Mouse (Mus musculus) heart, adult 8-10 months (tissue): ENCODE results near the gene Gjd3. TPM values are rescaled to one million over a fixed set of nuclear protein-coding genes. Genes with fewer than 3 reads are reported as not detected.

Source experiments
- DNase-seq: peaks from one replicate; pipeline ENCODE4 v3.0.0; 2022; ENCODE audit warnings: low spot score
- total RNA-seq, 4 experiments: library from RNA; stranded (reverse); gene quantifications; 2 replicates each; pipeline ENCODE4 v1.2.4; 2022

Gene Gjd3
- total RNA-seq, 4 experiments from 2014 or later = 0.44 TPM; not detected in 3

DNA sequence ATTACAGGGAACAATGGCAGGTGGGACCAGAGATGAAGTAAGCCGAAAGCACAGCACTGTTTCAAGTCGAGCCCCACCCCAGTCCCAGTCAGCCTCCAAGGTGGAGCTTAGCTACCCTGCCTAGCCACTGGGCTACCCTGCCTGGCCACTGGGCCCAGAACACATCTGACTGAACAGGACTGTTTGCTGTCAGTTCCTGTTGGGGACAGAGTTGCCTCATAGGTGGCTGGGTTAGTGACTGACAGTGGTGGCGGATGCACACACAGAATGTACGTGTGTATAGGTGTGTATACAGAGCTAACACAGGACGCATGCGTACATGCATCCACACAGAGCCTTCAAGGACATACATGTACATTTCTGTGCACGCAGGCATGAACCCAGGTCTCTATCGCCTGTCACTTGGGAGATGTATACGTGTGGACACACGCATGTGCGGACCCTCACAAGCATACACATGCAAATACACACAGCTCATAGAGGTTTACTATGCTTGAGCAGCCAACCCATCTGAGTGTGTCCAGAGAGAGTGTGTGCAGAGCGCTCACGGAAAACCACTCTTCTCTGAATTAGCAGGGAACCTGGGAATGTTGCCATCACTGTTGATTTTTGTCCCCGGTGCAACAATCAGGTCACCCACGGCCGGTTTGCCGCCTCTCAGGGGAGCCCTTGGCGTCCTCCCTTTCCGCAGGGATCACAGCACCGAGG is 1.4 kb downstream of the Gjd3 start:
- DNase-seq = no peak

DNA sequence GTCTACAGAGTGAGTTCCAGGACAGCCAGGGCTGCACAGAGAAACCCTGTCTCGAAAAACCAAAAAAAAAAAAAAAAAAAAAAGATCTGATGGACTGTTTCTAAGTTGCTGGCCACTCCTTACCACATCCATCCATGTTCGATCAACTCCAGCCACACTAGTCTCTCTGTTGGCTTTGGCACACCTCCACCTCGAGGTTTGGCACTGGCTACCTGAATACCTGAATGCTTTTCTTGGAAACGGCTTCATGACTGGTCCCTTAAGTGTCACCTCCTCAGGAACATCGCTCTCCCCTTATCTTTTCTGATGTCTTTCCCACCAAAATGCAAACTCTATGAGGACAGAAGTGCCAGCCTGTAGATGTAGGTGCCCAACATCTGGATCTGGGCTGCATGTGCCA is 3.5 kb downstream of the Gjd3 start:
- DNase-seq = no peak

DNA sequence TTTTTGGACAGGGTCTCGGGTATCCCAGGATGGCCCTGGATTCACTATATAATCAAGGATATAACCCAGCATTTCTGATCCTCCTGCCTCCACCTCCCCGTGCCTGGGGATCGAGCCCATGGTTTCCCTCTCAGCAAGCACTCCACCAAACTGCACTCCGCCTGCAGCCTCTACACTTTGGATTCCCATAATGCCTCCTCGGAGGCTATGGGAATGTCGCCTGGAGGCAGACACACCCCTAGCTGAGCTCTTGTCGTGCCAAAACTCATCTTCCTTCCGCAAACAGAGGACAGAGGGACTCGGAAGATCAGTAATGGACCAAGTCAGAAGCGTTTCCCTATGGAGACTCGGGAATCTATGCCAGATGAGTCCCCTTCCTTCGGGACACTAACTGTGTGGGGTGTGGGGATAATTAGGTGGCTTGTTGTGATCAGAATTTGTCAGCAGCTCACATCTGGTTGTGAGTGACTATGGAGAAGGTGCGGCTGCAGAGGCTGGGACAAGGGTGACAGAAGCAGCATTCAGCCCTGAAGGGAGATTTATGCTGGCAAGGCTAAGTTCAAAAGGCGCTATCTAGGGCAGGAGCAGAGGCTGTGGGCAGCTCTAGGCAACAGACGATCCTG is 4.2 kb downstream of the Gjd3 start:
- no peak for DNase-seq

DNA sequence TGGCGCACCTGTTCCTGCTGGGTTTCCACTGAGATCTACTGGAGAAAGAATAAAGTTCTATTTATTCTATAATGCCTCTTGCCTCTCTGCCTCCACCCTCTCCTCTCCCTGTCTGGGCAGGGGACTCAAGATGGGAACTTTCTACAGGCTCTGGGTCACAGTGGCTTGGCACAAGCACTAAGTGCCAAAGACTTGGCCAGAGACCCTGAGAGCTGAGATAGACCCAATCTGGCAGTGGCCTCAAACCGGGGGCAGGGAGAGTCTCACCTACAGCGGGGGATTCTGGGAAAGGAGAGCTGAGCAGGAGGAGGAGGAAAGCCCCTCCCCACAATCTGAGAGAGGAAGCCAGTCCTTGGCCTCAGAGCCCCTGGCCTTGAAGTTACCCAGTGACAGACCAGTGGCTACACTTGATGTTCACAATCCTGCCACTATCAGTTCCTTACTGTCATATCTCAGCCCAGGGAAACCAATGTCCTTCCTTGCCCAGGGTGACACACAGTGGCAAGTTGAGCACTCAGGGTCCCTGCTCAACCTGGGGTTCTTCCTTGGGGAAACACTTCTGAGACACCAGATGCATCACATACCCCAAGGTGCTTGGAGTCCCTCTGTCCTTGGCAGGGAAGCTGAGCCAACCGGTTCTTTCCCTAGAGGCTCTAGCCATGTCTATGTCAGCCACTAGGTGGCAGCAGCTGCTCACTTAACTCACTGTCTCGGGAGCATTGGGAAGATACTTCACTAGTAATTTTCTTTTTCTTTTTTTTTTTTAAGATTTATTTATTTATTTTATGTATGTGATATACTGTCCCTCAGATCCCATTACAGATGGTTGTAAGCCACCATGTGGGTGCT is 7.7 kb downstream of the Gjd3 start:
- DNase-seq = no peak

DNA sequence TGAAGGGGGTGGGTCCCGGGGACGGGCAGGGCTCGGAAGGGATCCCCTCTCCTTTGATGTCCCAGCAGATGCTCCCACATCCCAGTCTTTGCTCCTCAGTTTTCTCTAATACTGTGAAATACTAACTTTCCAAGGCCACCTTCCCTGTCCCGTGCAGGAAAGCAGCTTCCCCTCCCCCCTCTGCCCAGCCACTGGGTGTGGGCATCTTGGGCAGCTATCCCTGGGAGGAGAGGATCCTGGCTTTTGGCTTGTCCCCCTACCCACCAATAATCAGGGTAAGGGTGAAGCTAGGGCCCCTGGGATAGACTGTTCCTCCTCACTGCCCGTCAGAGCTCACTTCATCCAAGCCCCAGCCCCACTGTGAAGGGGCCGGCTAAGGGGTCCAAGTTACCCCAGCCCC is 8.6 kb downstream of the Gjd3 start:
- DNase-seq = no peak

DNA sequence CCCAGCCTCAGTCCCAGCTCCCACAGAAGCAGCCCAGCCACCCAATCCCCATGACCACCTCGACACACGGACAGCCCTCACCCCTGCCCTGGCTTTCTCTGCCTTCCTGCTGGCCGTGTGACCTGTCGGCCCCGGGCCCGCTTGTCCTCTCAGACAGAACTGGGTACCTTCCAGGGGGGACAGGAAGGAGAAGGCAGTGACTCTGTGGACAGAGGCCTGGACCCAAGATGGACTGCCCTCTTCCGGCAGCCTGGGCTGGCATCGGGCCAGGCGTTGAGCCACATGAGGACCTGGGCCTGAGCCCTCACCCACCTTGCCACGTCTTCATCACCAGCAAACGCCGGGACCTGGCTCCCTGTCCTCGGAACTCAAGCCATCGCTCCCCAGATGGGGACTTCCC is 9.2 kb downstream of the Gjd3 start:
- no peak for DNase-seq

DNA sequence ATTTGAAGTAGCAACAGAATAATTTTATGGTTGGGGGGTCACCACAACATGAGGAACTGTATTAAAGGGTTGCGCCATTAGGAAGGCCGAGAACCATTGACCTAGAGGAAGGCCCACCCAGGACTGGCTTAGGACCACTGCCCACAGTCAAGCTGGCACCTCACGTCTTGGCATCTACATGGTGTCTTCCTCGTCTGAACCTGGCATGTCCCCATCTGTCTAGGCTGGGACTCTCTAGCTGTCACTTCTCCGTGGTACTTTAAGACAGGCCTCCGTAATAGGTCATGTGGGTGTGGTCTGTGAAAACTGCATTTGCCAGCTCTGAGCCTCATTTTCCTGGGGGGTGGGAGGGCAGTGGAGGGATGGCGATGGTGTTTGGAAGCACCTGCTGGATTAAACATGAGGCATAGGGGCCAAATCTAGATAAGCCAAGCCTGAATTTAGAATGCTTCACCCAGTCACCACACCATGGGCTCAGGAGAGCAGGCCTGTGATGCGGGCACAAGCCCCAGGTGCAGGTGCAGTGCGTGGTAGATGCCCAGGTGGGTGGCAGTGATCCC is 9.9 kb downstream of the Gjd3 start:
- DNase-seq = no peak

DNA sequence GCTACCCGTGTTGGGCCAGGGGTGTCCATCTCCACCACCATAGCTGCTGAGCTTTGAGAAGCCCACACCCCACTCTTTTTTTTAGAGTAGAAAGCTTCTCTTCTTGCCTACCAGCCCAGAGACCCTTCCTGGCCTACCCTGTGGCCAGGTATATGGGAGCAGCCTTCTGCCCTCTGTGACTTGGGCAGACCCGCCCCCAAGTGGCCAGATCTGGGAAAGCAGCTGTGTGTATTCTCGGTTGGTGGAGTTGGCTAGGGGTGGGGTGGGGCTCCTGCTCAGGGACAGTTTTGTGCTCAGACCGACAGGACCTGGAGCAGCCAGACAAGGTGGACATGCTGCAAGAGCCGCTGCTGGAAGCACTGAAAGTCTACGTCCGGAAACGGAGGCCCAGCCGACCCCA is 10.6 kb downstream of the Gjd3 start:
- DNase-seq = peak; percentile 86

DNA sequence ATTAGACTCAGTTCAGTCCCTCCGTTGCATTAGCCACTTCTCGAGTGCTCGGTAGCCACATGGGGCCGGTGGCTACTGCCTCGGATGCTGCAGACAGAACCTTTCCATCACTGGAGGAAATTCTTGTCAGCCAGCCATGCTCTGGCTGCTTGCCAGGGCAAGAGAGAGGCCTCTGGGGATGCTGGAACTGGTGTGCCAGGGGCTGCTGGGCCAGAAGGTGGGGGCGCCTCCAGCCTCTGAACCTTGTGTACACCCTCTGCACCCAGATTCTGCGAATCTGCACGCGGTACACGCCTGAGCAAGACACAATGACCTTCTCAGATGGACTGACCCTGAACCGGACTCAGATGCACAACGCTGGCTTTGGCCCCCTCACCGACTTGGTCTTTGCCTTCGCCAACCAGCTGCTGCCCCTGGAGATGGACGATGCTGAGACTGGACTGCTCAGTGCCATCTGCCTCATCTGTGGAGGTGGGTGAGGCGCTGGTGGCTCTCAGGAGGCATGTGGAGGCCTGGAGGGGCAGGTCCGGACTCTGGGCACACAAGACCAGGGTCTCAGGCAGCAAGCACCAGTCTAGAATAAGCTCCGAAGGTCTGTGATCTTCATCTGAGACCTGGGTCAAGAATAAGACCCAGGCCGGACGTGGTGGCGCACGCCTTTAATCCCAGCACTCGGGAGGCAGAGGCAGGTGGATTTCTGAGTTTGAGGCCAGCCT is 11.3 kb downstream of the Gjd3 start:
- no peak for DNase-seq

DNA sequence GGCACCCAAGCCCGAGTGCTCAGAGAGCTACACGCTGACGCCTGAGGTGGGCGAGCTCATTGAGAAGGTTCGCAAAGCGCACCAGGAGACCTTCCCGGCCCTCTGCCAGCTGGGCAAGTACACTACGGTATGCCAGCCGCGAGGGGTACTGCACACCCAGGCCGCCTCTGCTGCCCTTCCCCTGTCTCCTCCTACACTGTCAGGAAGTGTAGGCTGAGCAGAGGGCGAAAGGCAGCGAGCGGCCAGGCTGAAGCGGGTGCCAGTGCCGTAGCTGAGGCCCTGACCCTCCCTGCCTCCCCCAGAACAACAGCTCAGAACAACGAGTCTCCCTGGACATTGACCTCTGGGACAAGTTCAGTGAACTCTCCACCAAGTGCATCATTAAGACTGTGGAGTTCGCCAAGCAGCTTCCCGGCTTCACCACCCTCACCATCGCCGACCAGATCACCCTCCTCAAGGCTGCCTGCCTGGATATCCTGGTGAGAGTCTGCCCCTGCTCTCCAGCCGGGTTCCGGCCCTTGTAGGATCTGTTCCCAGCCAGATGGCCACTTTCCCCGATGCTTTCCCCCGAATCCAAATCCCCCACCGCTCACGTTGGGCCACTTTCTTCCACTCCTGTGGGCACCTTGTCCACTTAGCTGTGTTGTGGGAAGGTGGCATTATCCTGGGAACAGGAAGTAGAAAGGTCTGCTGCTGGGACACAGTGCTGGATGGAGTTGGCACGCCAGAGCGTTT is 12.5 kb downstream of the Gjd3 start:
- no peak for DNase-seq

DNA sequence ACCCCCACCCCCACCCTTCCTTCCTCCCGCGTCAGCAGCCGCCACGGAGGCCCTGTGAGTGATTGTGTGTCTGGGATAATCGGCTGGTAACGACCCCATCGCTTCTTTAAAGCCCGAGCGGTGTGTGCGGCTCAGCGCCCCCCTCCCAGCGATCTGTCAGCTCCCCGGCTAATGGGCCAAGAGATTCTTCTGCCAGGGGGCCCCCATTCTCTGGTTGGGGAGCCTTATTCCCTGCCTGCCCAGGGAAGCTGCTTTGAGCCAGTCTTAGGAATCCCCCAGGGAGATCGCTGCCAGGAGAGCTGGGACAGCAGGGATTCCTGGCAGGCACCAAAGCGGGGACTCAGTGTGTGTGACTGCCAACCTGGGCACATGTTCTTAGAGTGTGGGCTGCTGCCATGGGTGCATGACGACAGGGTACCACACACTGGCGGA is 13.3 kb downstream of the Gjd3 start:
- no peak for DNase-seq

DNA sequence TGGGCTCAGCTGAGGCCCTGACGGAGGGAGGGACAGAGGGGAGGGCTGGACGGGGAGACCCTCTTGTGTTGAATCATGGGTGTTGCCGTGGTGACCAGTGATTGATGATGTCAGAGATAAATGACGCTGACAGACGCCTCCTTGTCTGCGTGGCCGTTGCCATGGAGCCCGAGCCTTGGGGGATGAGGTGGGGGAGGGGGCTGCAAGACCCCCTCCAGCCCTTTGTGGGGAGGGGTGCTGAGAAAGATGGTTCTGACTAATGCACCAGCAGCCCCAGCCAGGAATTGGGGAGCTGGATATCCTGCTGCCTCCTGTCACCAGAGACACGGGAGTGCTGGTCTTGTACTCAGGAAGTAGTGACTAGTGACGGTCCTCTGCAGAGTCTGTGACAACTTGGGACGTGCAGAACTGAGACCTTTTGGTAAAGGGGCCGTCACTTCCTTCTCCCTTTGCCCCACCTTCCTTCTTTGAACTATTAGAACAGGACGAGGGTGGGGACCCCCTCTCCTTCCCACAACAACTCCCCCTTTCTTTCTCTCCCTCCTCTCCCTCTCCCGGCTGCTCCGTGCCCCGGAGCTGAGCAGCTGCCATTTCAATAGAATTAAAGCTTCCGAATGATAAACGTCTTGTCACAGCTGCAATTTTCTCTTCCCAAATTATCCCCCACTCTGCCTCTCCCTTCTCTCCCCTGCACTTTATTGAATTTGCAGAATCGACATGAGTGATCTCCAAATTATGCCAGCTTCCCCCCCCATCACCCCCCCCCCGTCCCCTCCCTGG is 13.9 kb downstream of the Gjd3 start:
- no peak for DNase-seq

DNA sequence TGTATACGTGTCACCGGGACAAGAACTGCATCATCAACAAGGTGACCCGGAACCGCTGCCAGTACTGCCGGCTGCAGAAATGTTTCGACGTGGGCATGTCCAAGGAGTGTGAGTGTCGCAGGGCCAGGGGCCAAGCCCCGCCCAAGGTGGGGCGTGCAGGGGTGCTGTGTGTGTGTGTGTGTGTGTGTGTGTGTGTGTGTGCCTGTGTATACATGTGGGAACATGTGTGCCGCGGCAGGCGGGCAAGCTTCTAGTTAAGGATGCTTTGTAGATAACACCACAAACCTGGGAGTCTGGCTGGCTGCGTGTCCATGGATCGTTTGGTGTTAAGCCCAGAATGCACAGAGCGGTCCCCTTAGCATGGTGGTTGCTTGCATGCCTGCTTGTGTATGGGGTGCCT is 14.7 kb downstream of the Gjd3 start:
- no peak for DNase-seq

DNA sequence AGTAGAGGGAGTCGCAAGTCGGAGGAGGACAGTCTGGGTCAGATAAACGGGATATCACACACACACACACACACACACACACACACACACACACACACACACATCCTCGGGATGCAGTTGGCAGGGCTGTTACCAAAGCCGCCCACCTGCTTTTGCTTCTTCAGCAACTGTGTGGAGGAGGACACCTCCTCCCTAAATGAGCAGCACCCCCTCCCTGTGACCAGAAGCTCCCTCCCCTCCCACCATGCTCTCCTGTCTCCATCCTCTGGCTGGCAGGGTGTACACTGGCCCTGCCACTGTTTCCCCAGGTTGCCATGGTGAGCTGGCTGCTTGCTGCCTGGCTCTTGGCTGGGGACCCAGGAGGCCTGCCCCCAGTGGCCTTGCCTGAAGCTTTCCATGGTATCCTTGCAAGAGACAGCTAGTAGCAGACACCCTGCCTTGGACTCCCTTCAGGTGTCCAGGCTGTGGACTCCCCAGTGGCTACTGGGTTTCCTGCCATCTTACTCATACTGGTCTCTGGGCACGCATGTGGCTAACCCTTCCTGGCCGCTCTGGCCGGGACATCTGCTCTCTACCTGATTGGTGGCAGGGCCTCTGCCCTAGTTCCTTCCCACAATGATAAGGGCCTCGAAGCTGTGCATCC is 16.2 kb downstream of the Gjd3 start:
- DNase-seq = peak; percentile 83

DNA sequence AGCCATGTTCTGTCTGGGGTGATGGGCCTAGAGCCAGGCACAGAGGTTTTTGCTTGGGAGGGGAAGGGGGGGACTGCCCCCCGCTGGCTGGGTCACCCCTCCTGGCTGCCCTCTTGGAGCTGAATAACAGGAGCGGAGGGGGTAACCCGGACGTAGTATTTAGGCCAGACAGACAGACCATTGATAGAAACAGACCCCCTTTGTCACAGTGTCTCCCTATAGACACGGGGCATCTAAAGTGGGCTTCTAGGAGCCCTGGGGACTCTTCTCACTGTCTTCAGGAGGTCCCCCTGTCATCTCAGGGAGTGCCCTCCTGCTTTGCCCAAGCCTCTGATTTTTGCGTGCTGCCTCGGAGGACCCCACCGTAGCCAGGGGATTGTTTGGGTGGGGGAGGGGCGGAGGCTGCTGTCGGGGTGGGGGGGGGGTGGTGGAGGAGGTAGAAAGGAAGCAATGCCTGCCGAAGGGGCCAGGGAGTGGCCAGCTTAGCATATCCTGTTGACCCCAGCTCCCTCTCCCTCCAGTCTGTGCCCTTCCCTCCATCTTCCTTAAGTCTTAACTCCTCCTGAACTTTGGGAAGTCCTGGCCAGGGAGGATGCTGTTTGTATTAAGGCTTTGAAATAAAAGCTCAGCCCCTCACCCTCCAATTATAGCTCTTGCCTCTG is 17.3 kb downstream of the Gjd3 start:
- no peak for DNase-seq

DNA sequence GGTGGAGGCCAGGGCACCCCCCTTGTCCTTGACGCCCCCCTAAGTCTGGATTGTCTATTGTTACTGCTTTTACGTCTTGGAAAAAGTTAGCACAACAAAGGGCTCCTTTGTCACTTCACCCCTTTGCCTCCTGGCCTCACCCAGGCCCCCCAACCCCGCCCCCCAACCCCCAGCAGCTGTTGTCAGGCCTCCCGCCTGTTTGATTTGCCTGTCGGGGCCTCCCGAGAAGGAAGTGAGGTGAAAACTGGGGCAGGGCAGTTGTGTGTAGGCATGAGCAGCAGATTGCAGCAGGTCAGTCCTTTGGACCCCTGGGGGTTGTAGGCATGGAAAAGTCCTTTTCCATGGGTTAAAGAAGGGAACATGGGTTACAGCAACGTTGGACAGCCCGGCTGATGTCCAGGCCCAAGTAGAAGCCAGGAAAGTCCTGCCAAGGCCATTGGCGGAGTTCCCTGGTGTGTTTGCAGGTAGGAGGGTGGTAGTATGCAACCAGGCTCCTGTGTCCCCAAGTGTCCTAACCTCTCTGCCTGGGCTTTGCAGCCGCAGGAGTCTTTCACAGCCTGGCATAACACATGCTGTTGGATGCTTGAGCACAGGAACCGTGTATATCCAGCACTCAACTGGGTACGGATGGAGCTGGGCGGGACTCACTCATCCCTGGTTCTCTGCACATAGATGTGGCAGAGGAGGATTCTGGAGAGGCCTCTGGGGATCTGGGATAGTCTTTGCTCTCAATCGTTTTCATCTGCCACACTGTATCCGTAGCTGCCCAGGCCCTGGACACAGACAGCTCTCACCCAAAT is 18.0 kb downstream of the Gjd3 start:
- DNase-seq = peak; percentile 65

DNA sequence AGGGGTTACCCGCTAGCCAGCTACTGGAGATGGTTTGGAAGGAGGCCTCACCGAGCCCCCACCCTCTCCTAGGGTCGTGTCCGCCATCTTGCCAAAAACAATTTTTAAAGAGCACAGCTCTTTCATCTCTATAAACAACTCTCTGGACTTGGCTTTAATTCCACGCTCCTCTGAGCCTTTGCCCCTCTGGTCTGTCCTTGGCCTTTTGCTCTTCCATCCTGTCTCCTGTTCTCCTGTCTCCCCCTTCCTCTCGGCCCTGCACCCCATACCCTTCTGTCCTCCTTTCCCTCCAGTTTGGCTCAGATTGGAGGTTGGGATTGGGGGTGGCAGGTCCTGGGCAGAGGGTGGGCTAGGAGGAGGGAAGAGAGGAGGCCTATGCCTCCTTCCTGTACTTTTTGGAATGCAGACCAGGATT is 18.6 kb downstream of the Gjd3 start:
- DNase-seq = no peak
